Mouse (Mus musculus) heart, postnatal 0 days (tissue): Measurements from ENCODE around the gene Znrf1.

Experiments used
- CTCF ChIP-seq: IDR thresholded peaks from 2 replicates; pipeline ENCODE4 v1.5.1; 2016; ENCODE audit warnings: antibody characterized with exemption, control low read depth, low read depth
- EP300 ChIP-seq: IDR thresholded peaks from 2 replicates; pipeline ENCODE4 v1.6.1; 2016; ENCODE audit warnings: antibody characterized with exemption, low read depth

DNA sequence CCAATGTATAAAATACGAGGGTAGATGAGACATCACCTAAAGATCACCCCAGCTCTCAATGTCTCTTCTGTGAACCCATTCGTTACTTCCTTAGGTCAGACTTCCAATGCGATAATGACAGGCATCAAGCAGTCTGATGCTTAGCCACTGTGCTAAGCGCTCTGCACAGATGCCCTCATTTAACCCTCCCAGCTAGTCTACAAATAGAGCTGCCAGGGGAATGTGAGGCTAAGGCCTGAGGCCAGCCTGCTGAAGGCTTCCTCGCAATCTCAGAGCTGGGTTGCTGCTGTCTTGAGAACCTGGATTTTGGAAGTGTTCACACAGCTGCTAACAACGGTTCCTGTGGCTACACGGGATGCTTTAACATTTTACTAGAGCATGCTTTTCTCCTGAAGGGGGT, 23.0 kb upstream of the Znrf1 start:
- TF ChIP-seq EP300: no peak
- no peak for TF ChIP-seq CTCF
